Mouse (Mus musculus) retina, postnatal 7 days (tissue): ENCODE results near the gene Gm20388.

Experiments used
- DNase-seq: peaks from one replicate; pipeline ENCODE4 v3.0.0-alpha.2; 2012; ENCODE audit warnings: low read depth, low spot score

Gm20388 gene

GRCm38 (mm10) chr8:120559654-120560053, 649.0 kb downstream of the Gm20388 start:
- DNase-seq = no peak

- DNase-seq = no peak
Measured at GRCm38 (mm10) chr8:120560535-120560934, 649.9 kb downstream of the Gm20388 start.

- DNase-seq = no peak
Measured at GRCm38 (mm10) chr8:120561539-120562435, 651.1 kb downstream of the Gm20388 start.

DNA sequence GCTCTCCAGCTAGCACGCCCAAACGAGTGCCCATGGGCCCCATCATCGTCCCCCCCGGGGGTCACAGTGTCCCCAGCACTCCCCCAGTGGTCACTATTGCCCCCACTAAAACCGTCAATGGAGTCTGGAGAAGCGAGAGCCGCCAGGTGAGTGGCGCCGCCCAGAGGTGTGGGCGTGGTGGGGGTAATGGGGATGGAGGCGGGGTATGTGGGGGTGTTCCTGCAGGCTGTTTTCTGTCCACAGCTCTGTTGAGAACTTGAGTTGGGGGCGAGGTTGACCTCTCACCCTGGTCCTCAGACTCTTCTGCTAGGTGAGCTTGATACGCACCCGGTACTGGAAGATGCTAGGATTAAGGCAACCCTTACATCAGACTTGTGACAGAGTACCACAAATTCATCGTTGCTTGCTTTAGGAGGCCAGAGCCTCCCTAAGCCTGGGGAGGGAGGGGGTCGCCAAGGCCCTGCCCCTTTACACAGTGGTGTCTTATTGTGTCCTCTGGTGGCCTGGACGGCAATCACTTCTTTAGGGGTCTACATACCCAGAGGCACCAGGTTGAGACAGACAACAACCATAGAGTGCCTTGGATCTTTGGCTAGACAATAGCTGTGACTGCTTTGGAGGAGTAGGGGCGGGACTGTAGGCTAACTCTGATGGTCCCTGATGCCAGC, 652.2 kb downstream of the Gm20388 start:
- no peak for DNase-seq

- no peak for DNase-seq
Measured at GRCm38 (mm10) chr8:120563348-120563724, 652.7 kb downstream of the Gm20388 start.

DNA sequence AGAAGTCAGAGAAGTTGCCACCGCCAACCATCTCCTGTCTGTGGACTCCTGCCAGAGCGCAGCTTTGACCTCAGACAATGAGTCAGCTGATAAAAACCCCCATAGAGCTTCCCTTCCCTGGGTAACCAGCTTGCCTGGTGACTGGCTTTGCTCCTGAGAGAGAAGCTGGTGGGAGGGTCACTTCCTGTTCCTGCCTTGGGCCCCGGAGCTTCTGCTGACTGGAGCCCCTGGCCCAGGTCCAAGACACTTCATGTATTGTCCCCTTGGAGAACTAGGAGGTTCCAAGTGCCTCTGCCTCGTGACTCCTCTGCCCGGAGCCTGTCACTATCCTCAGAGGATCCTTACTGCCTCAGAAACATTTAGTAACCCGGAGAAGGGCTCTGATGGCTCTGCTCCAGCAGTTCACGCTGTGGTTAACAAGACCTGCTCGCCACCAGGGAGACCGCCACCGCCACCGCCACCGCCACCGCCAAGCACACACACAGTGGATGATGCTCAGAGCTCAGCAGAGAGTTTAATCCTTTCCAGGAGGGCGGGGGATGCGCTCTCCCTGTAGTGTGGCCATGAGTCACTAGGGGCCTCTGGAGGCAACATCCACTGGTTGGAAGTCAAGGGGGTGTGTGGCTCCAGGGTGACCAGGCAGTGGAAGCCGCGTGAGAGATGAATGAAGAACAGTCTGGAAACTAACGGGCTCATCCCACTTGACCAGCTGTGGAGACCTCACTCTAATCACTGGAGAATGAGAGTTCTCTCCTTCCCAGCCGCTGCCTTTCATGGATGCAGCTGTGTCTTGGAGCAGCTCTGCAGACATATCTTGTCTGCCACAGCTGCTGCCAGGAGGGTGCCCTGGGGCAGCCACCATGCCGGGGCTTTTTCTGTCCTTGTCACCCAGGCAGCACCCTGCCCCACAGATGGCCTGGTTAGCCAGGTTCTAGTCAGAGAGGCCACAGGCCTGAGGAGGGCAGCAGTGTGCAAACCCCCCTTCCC, 653.5 kb downstream of the Gm20388 start:
- peak; percentile 83 for DNase-seq

- DNase-seq = no peak
Measured at GRCm38 (mm10) chr8:120565151-120565711, 654.6 kb downstream of the Gm20388 start.

DNA sequence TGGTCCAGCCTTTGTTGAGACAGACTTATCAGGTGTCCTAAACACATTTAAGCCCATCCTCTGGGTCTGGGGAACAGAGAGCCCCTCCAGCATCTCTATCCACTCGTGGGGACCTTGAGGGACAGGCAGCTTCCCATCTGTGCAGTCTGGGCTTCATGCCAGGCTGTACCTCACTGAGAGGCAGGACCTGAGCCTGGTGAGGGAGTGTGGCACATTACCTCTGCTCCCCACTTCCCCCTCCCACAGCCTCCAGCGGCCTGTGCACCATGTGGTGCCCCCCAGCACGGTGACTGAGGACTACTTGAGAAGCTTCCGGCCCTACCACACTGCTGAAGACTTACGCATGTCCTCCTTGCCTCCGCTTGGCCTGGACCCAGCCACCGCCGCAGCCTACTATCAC, 656.0 kb downstream of the Gm20388 start:
- no peak for DNase-seq

- no peak for DNase-seq
Measured at GRCm38 (mm10) chr8:120567731-120568130, 657.1 kb downstream of the Gm20388 start.

DNA sequence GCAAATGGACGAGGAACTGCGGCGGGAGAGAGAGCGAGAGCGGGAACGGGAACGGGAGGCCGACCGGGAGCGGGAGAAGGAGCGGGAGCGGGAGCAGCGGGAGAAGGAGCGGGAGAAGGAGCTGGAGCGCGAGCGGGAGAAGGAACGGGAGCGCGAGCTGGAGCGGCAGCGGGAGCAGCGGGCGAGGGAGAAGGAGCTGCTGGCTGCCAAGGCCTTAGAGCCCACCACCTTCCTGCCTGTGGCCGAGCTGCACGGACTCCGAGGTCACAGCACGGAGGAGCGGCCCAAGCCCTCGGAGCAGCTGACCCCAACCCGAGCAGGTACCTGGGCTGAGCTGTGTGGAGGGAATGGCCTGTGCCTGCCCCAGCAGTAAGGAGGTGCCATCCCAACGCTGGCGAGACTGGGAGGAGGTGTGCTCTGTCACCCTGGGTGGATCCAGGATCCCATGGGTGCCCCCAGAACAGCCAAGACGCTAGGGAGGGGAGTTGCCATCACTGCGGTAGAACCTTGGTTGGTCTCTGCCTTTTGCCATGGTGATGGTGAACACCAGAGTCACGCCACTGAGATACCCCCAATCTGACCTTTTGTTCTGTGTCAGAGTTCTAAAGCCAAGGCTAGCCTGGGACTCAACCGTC, 657.6 kb downstream of the Gm20388 start:
- DNase-seq = no peak

GRCm38 (mm10) chr8:120569123-120569522, 658.5 kb downstream of the Gm20388 start:
- DNase-seq = no peak

DNA sequence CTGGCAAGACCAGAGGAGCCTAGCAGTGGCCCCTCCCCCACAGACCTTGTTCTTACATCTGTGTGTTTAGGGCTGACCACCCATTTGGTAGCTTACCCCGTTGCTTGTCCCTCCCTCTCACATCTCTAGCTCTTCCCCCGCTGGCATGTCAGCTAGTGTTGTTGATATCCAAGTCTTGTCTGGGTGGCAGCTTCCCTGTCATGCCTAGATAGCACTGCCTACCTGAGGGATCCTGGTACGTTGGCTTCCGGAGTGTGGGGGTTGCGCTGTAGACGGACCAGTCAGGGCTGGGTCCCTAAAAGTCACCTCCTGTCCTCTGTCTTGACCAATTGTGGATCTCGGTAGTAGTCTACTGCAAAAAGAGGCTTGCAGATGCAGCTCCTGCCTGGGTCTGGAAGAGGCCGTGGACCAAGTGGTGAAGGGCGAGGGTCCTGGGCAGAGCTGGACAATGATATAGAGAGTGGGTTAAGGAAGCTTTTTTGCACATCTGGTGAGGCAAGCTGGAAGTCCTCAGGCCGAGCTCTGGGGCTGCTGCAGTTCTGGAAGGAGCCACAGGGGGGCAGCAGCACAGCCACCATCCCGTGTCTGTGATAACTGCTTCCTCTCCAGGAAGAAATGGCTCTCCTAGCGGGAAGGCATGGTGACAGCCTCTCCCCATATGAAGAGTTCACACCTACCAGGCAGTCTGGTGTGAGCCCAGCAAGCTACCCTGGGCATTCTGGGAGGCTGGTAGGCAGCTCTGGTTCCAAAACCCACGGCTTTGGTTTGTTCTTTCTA, 659.5 kb downstream of the Gm20388 start:
- peak; percentile 57 for DNase-seq

DNA sequence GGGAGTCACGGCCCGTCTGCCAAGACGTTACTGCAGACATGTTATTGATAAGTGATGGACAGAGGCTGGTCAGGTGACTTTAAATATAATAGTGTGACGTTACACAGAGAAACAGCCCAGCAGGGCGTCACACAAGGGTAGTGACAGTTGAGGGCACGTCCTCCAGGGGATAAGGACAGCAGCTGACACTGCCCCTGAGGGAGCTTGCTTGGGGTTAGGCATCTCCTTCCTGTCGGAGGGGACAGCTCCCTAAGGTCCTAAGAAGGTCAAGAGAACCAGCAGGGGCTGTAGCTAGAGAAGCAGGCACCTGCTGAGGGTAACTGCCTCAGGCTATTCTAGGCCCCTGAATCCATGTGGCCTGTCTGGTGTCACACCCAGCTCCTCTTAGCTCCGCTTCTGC, 660.9 kb downstream of the Gm20388 start:
- no peak for DNase-seq

DNA sequence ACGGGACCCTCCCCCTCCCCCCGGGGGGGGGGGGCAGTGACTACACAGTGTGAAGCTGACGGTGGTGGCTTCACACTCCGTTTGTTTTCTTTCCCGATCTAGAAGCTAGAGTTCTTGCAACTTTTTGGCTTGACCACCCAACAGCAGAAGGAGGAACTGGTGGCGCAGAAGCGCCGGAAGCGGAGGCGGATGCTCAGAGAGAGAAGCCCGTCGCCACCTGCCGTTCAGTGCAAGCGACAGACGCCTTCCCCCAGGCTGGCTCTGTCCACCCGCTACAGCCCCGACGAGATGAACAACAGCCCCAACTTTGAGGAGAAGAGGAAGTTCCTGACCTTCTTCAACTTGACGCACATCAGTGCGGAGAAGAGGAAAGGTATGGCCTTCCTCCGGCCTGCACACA, 661.9 kb downstream of the Gm20388 start:
- DNase-seq = no peak

GRCm38 (mm10) chr8:120573866-120574265, 663.2 kb downstream of the Gm20388 start:
- no peak for DNase-seq

DNA sequence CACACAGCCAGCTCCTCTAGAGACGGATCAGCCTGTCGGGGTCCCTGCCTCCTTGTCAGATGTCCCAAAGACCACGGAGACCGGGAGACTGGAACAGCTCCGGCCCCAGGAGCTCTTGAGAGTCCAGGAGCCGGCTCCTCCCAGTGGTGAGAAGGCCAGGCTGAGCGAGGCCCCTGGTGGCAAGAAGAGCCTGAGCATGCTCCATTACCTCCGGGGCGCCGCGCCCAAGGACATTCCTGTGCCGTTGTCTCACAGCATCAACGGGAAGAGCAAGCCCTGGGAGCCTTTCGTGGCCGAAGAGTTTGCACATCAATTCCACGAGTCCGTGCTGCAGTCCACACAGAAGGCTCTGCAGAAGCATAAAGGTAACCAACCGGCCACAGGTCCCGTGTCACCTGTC, 664.3 kb downstream of the Gm20388 start:
- no peak for DNase-seq

- DNase-seq = no peak
Measured at GRCm38 (mm10) chr8:120575801-120576200, 665.2 kb downstream of the Gm20388 start.

GRCm38 (mm10) chr8:120577821-120578220, 667.2 kb downstream of the Gm20388 start:
- DNase-seq = no peak

DNA sequence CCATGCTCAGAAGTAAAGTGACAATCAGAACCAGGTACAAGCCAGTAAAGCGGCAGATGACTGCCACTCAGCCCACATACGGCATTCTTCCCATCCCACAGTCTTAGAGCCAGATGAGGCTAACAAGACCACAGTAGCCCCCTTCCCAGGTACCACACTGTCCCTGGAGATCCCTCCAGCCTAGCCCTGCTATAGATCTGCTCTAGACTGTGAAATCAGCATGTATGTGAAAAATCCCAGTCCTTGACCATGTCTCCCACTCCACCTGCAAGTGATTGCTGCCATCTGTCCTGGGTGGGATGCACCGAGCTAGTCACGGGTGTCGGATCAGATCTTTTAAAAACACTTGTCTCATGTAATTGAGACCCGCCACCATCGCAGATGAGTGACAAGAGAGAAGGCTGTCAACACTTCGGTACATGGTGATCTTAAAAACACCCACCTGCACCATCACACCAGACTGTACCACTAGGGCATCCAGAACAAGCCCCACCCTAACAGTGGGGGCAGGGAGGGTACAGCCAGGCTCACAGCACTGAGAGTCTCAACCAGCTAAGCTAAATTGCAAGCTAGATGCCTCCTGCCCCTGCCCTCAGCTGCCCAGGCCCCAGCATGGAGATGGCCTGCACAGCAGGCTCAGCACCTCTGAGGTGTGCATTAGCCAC, 669.8 kb downstream of the Gm20388 start:
- no peak for DNase-seq

DNA sequence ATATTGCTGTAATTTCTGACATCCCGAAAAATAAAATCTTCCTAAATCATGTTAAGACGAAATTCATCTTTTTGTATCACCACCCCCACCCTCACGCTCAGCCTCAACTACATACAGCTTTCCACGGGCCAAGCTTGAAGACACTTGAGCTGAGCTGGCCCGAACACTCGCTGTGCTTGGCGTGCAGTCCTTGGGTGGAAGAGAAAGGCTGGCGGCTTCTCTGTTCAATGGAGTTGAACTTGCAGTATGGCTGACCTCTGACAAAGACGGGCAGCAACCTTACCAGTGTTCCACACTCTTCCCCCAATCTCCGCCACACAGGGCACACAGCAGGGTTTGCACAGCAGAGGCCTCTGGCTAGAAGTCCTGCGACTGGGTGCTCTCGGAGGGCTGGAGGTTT, 670.7 kb downstream of the Gm20388 start:
- no peak for DNase-seq
